Mouse (Mus musculus) CH12.LX (cell line): Measurements from ENCODE around the gene Nupr1l. TPM values are rescaled to one million over a fixed set of nuclear protein-coding genes. Genes with fewer than 3 reads are reported as not detected.

Experiments
- DNase-seq: peaks from one replicate; pipeline ENCODE4 v3.0.0-alpha.2; 2013; ENCODE audit errors: extremely low read depth
- H3K27ac ChIP-seq: 2 replicates; pipeline ENCODE4 v1.5.1; 2012; ENCODE audit warnings: low read depth, mild to moderate bottlenecking, control low read depth, moderate library complexity; ENCODE audit not compliant: insufficient read depth
- H3K27me3 ChIP-seq: replicated peaks from 2 replicates; pipeline ENCODE3; 2012; ENCODE audit warnings: inconsistent platforms
- H3K36me3 ChIP-seq, 2 experiments: replicated peaks in 1 of 2; 2 replicates each; pipeline versions ENCODE3 to v1.6.1; 2012; ENCODE audit warnings: inconsistent platforms in 1 of 2, low read length in 1 of 2, mild to moderate bottlenecking in 1 of 2, mixed read lengths in 1 of 2, moderate library complexity in 1 of 2; ENCODE audit not compliant: control insufficient read depth in 1 of 2, insufficient read depth in 1 of 2
- H3K4me1 ChIP-seq, 2 experiments: 2 replicates each; pipeline ENCODE4 v1.6.1; 2012; ENCODE audit warnings: inconsistent platforms in 1 of 2, moderate library complexity in 1 of 2; ENCODE audit not compliant: insufficient read depth in 2 of 2, control insufficient read depth in 1 of 2
- H3K4me2 ChIP-seq: 2 replicates; pipeline ENCODE4 v1.6.1; 2012; ENCODE audit warnings: low read depth, mild to moderate bottlenecking, control low read depth; ENCODE audit not compliant: poor library complexity, insufficient read depth, severe bottlenecking
- H3K4me3 ChIP-seq, 3 experiments: fragments of 150-350 bp in 1 of 3; sonication (generic) in 1 of 3; replicated peaks in 1 of 3; 2 replicates each; pipeline versions ENCODE3 to v1.5.1; 2011 to 2012; ENCODE audit warnings: low read depth in 2 of 3, low read length in 2 of 3, mild to moderate bottlenecking in 2 of 3, moderate library complexity in 2 of 3, control low read depth in 1 of 3, improper control_type of control experiment in 1 of 3, inconsistent platforms in 1 of 3, mixed read lengths in 1 of 3; ENCODE audit not compliant: poor library complexity in 1 of 3
- H3K79me2 ChIP-seq: replicated peaks from 2 replicates; pipeline ENCODE4 v1.6.1; 2012; ENCODE audit warnings: mild to moderate bottlenecking, moderate library complexity; ENCODE audit not compliant: control insufficient read depth, poor library complexity, insufficient read depth, severe bottlenecking; ENCODE audit errors: extremely low read depth
- H3K9ac ChIP-seq: 2 replicates; pipeline ENCODE4 v1.6.1; 2012; ENCODE audit warnings: low read depth, mild to moderate bottlenecking, control low read depth, moderate library complexity; ENCODE audit not compliant: insufficient read depth
- H3K9me3 ChIP-seq: replicated peaks from 2 replicates; pipeline ENCODE3; 2012; ENCODE audit warnings: low read length, inconsistent platforms, mixed read lengths
- BHLHE40 ChIP-seq: IDR thresholded peaks from 2 replicates; pipeline ENCODE4 v1.6.1; 2011; ENCODE audit warnings: mild to moderate bottlenecking, low read depth, low read length, improper control_type of control experiment
- CHD1 ChIP-seq: IDR thresholded peaks from 2 replicates; pipeline ENCODE4 v1.6.1; 2012; ENCODE audit warnings: low read depth, low read length, improper control_type of control experiment, inconsistent platforms
- CHD2 ChIP-seq: IDR thresholded peaks from 2 replicates; pipeline ENCODE4 v1.6.1; 2011; ENCODE audit warnings: low read length, improper control_type of control experiment
- CTCF ChIP-seq, 2 experiments: IDR thresholded peaks in 1 of 2; conservative IDR thresholded peaks in 1 of 2; 2 replicates each; pipeline ENCODE4 v1.5.1; 2011 to 2012; ENCODE audit warnings: low read depth in 2 of 2, low read length in 2 of 2, improper control_type of control experiment in 1 of 2, inconsistent platforms in 1 of 2, mild to moderate bottlenecking in 1 of 2, moderate library complexity in 1 of 2
- E2F4 ChIP-seq: IDR thresholded peaks from 2 replicates; pipeline ENCODE4 v1.6.1; 2011; ENCODE audit warnings: low read depth, low read length, improper control_type of control experiment; ENCODE audit not compliant: insufficient replicate concordance
- ELF1 ChIP-seq: IDR thresholded peaks from 2 replicates; pipeline ENCODE4 v1.6.1; 2014; ENCODE audit warnings: low read depth, mild to moderate bottlenecking, inconsistent platforms, low read length, improper control_type of control experiment
- EP300 ChIP-seq: IDR thresholded peaks from 2 replicates; pipeline ENCODE4 v1.6.1; 2011; ENCODE audit warnings: low read length, improper control_type of control experiment
- ETS1 ChIP-seq: conservative IDR thresholded peaks from 2 replicates; pipeline ENCODE4 v1.6.1; 2012; ENCODE audit warnings: low read depth, mild to moderate bottlenecking, inconsistent platforms, low read length, improper control_type of control experiment, moderate library complexity
- GABPA ChIP-seq: IDR thresholded peaks from 2 replicates; pipeline ENCODE4 v1.6.1; 2012; ENCODE audit warnings: low read depth, low read length, improper control_type of control experiment, inconsistent platforms; ENCODE audit not compliant: insufficient replicate concordance
- HCFC1 ChIP-seq: IDR thresholded peaks from 2 replicates; pipeline ENCODE4 v1.6.1; 2012; ENCODE audit warnings: low read depth, mild to moderate bottlenecking, inconsistent platforms, low read length, improper control_type of control experiment
- IRF4 ChIP-seq: IDR thresholded peaks from 2 replicates; pipeline ENCODE4 v1.6.1; 2014; ENCODE audit warnings: low read depth, mild to moderate bottlenecking, inconsistent platforms, low read length, improper control_type of control experiment
- JUN ChIP-seq: IDR thresholded peaks from 2 replicates; pipeline ENCODE4 v1.6.1; 2011; ENCODE audit warnings: low read depth, mild to moderate bottlenecking, low read length, improper control_type of control experiment, moderate library complexity; ENCODE audit not compliant: insufficient read depth
- JUND ChIP-seq: conservative IDR thresholded peaks from 2 replicates; pipeline ENCODE4 v1.6.1; 2011; ENCODE audit warnings: low read depth, low read length, improper control_type of control experiment
- KAT2A ChIP-seq: IDR thresholded peaks from 2 replicates; pipeline ENCODE4 v1.6.1; 2012; ENCODE audit warnings: low read length, improper control_type of control experiment, inconsistent platforms; ENCODE audit not compliant: insufficient replicate concordance
- MAFK ChIP-seq: IDR thresholded peaks from 2 replicates; pipeline ENCODE4 v1.6.1; 2011; ENCODE audit warnings: low read length, improper control_type of control experiment; ENCODE audit not compliant: insufficient replicate concordance
- MAX ChIP-seq: IDR thresholded peaks from 2 replicates; pipeline ENCODE4 v1.6.1; 2011; ENCODE audit warnings: low read length, improper control_type of control experiment
- MAZ ChIP-seq: IDR thresholded peaks from 2 replicates; pipeline ENCODE4 v1.6.1; 2012; ENCODE audit warnings: low read depth, mild to moderate bottlenecking, inconsistent platforms, low read length, improper control_type of control experiment, moderate library complexity
- MEF2A ChIP-seq: IDR thresholded peaks from 2 replicates; pipeline ENCODE4 v1.6.1; 2014; ENCODE audit warnings: low read depth, mild to moderate bottlenecking, inconsistent platforms, low read length, improper control_type of control experiment, borderline replicate concordance
- MXI1 ChIP-seq: IDR thresholded peaks from 2 replicates; pipeline ENCODE4 v1.6.1; 2011; ENCODE audit warnings: mild to moderate bottlenecking, low read depth, low read length, improper control_type of control experiment
- MYC ChIP-seq: IDR thresholded peaks from 2 replicates; pipeline ENCODE4 v1.6.1; 2011; ENCODE audit warnings: low read depth, mild to moderate bottlenecking, improper control_type of control experiment, low read length
- NELFE ChIP-seq: IDR thresholded peaks from 2 replicates; pipeline ENCODE4 v1.6.1; 2011; ENCODE audit warnings: low read depth, low read length, improper control_type of control experiment
- NRF1 ChIP-seq: IDR thresholded peaks from 2 replicates; pipeline ENCODE4 v1.6.1; 2014; ENCODE audit warnings: low read depth, mild to moderate bottlenecking, inconsistent platforms, low read length, improper control_type of control experiment, moderate library complexity
- PAX5 ChIP-seq: IDR thresholded peaks from 2 replicates; pipeline ENCODE4 v1.6.1; 2012; ENCODE audit warnings: low read length, inconsistent platforms, mixed read lengths
- POLR2A ChIP-seq: IDR thresholded peaks from 2 replicates; pipeline ENCODE4 v1.6.1; 2011; ENCODE audit warnings: low read depth, mild to moderate bottlenecking, improper control_type of control experiment, low read length
- POLR2AphosphoS2 ChIP-seq: IDR thresholded peaks from 2 replicates; pipeline ENCODE4 v1.6.1; 2011; ENCODE audit warnings: low read depth, low read length, improper control_type of control experiment
- RAD21 ChIP-seq: IDR thresholded peaks from 2 replicates; pipeline ENCODE4 v1.6.1; 2011; ENCODE audit warnings: low read depth, mild to moderate bottlenecking, low read length, improper control_type of control experiment, moderate library complexity
- RCOR1 ChIP-seq: conservative IDR thresholded peaks from 2 replicates; pipeline ENCODE4 v1.6.1; 2012; ENCODE audit warnings: low read depth, mild to moderate bottlenecking, inconsistent platforms, low read length, improper control_type of control experiment
- SIN3A ChIP-seq: IDR thresholded peaks from 2 replicates; pipeline ENCODE4 v1.6.1; 2012; ENCODE audit warnings: low read length, improper control_type of control experiment, inconsistent platforms
- SMC3 ChIP-seq: IDR thresholded peaks from 2 replicates; pipeline ENCODE4 v1.6.1; 2011; ENCODE audit warnings: low read depth, low read length, improper control_type of control experiment
- TBP ChIP-seq: conservative IDR thresholded peaks from 2 replicates; pipeline ENCODE4 v1.6.1; 2011; ENCODE audit warnings: low read depth, low read length, improper control_type of control experiment
- TCF12 ChIP-seq: IDR thresholded peaks from 2 replicates; pipeline ENCODE4 v1.6.1; 2014; ENCODE audit warnings: low read depth, mild to moderate bottlenecking, inconsistent platforms, low read length, improper control_type of control experiment
- UBTF ChIP-seq: IDR thresholded peaks from 2 replicates; pipeline ENCODE4 v1.6.1; 2012; ENCODE audit warnings: low read depth, mild to moderate bottlenecking, inconsistent platforms, low read length, improper control_type of control experiment, moderate library complexity
- USF1 ChIP-seq: IDR thresholded peaks from 2 replicates; pipeline ENCODE4 v1.6.1; 2014; ENCODE audit warnings: low read depth, mild to moderate bottlenecking, inconsistent platforms, low read length, improper control_type of control experiment
- USF2 ChIP-seq: conservative IDR thresholded peaks from 2 replicates; pipeline ENCODE4 v1.6.1; 2011; ENCODE audit warnings: low read depth, low read length, improper control_type of control experiment
- ZC3H11A ChIP-seq: IDR thresholded peaks from 2 replicates; pipeline ENCODE4 v1.6.1; 2012; ENCODE audit warnings: low read depth, mild to moderate bottlenecking, inconsistent platforms, low read length, improper control_type of control experiment
- ZKSCAN1 ChIP-seq: IDR thresholded peaks from 2 replicates; pipeline ENCODE4 v1.6.1; 2012; ENCODE audit warnings: low read depth, inconsistent platforms, low read length, improper control_type of control experiment, borderline replicate concordance
- ZMIZ1 ChIP-seq: IDR thresholded peaks from 2 replicates; pipeline ENCODE4 v1.6.1; 2012; ENCODE audit warnings: low read depth, mild to moderate bottlenecking, inconsistent platforms, low read length, improper control_type of control experiment
- ZNF384 ChIP-seq: IDR thresholded peaks from 2 replicates; pipeline ENCODE4 v1.6.1; 2012; ENCODE audit warnings: low read depth, low read length, improper control_type of control experiment, inconsistent platforms
- dilution Hi-C: fragments of 300-500 bp; cut with MboI; formaldehyde crosslinking; loops from 2 replicates; pipeline ENCODE4 v1.14.3; 2020; ENCODE audit warnings: low sequenced_read_pairs; ENCODE audit not compliant: extremely low pct_unique_long_range_greater_than_20kb, extremely low pct_ligation_motif_present
- in situ Hi-C: fragments of 300-500 bp; cut with MboI; formaldehyde crosslinking; loops from 3 replicates; pipeline ENCODE4 v1.14.3; 2019; ENCODE audit warnings: low sequenced_read_pairs, low pct_ligation_motif_present, low pct_unique_long_range_greater_than_20kb, mixed read lengths
- polyA plus RNA-seq: library from polyadenylated mRNA; unstranded; fragments of >175 nt; gene quantifications from 2 replicates; pipeline ENCODE4 v1.2.1, GENCODE M21; 2012; ENCODE audit warnings: low read depth; ENCODE audit not compliant: insufficient read length
- total RNA-seq, 2 experiments: library from RNA; depleted of rRNA; stranded (reverse); fragments of 300-350 nt in 1 of 2; fragments of >200 nt in 1 of 2; gene quantifications; 2 replicates each; pipeline ENCODE4 v1.2.3; 2012 to 2014

Gene Nupr1l
- 0.46 and 0.68 TPM in 2 replicates for total RNA-seq (2012; rRNA removed)
- 0.46 TPM in 1 of 2 replicates, not detected in the other for total RNA-seq (2014; rRNA removed)
- not detected in 2 replicates for polyA plus RNA-seq

- peak within 1 kb of the TSS; percentile 27 for H3K9ac ChIP-seq
- peak in 1 of 2 experiments; percentile 34; a peak in 2 of 4 replicates for TF ChIP-seq CTCF (conservative IDR thresholded peaks at IDR 0.05 in 1 of 2, IDR thresholded peaks at IDR 0.05 in 1 of 2; ENCODE audit: low read depth in 2 of 2, low read length in 2 of 2)
- TF ChIP-seq TCF12: 0 out of 2 replicates have a peak, but pooled peaks have one; percentile 28
- no peak; the same call in none of the 2 replicates for TF ChIP-seq UBTF
- peak; percentile 63 for TF ChIP-seq NRF1
- TF ChIP-seq POLR2A: peak; percentile 76
- TF ChIP-seq ELF1: peak; percentile 52
- TF ChIP-seq MEF2A: 0 out of 2 replicates have a peak, but pooled peaks have one; percentile 9
- no peak for TF ChIP-seq POLR2AphosphoS2
- TF ChIP-seq PAX5: peak; percentile 32; the same call in 1 of the 2 replicates
- TF ChIP-seq IRF4: no peak
- no peak for TF ChIP-seq USF2
- 0 out of 2 replicates have a peak, but pooled peaks have one; percentile 47 for TF ChIP-seq SIN3A
- no peak for TF ChIP-seq SMC3
- TF ChIP-seq EP300: no peak
- peak; percentile 61; the same call in 1 of the 2 replicates for TF ChIP-seq MXI1
- peak; percentile 58; the same call in 1 of the 2 replicates for TF ChIP-seq NELFE
- no peak for TF ChIP-seq RCOR1
- TF ChIP-seq TBP: 0 out of 2 replicates have a peak, but pooled peaks have one; percentile 17
- 0 out of 2 replicates have a peak, but pooled peaks have one; percentile 16 for TF ChIP-seq MAX
- no peak for TF ChIP-seq JUND
- no peak for TF ChIP-seq MAFK
- no peak for TF ChIP-seq RAD21
- no peak for TF ChIP-seq MAZ
- peak; percentile 60; the same call in 1 of the 2 replicates for TF ChIP-seq ZMIZ1
- no peak for TF ChIP-seq KAT2A
- TF ChIP-seq MYC: no peak
- TF ChIP-seq JUN: no peak
- TF ChIP-seq USF1: no peak
- TF ChIP-seq ETS1: no peak
- TF ChIP-seq ZC3H11A: no peak
- TF ChIP-seq E2F4: no peak
- TF ChIP-seq CHD1: no peak
- peak; percentile 55; the same call in 1 of the 2 replicates for TF ChIP-seq BHLHE40
- TF ChIP-seq HCFC1: peak; percentile 32; the same call in 1 of the 2 replicates
- TF ChIP-seq CHD2: no peak
- no peak for TF ChIP-seq GABPA
- no peak for TF ChIP-seq ZKSCAN1
- TF ChIP-seq ZNF384: no peak
- TF ChIP-seq, all 38 proteins: peak for 15
- Histone ChIP-seq H3K27ac (peak within 1 kb of the TSS; percentile 61), H3K4me3 (peak within 1 kb of the TSS; percentile 54 to 93 (median 64)), H3K4me1 (peaks cover 2 to 16% of the 10 kb centered on the region in 2 experiments), H3K36me3 (no peaks in the 10 kb centered on the region), H3K79me2 (no peaks in the 10 kb centered on the region), H3K4me2 (peak within 1 kb of the TSS; percentile 76), H3K9me3 (no peaks in the 10 kb centered on the region), H3K27me3 (peaks cover 20% of the 10 kb centered on the region)
- peak; percentile 77 for DNase-seq
- dilution Hi-C loops (no loop called here), in situ Hi-C loops (no loop called here)
Observed at GRCm38 (mm10) chr5:129908242-129908965, at the start of gene Nupr1l. Gene Nupr1l (plus strand): TSS chr5:129908540.
